Mouse (Mus musculus) stomach, embryonic 16.5 days (tissue): ENCODE measurements at regions not wholly inside any gene's neighbourhood (a gene's known extent, or its start where the extent isn't known, plus 50 kb on each side); places are given as distances from the start of the nearest gene placed in this dataset.

Source experiments
- ATAC-seq: fragments of 200-750 bp; cut with Nextera tagmentation; 2 replicates; pipeline ENCODE4 v1.8.0; 2017; ENCODE audit warnings: moderate number of reproducible peaks, moderate TSS enrichment; ENCODE audit not compliant: insufficient read depth, low FRiP score
- H3K27ac ChIP-seq: fragments of 300-500 bp; sonication (generic); 2 replicates; pipeline ENCODE4 v1.5.1; 2014; ENCODE audit warnings: low read length
- H3K27me3 ChIP-seq: fragments of 300-500 bp; sonication (generic); 2 replicates; pipeline ENCODE4 v1.6.1; 2014; ENCODE audit warnings: low read length, control low read depth, mixed read lengths; ENCODE audit not compliant: control insufficient read depth, insufficient read depth
- H3K36me3 ChIP-seq: fragments of 300-500 bp; sonication (generic); 2 replicates; pipeline ENCODE4 v1.6.1; 2014; ENCODE audit warnings: low read length; ENCODE audit not compliant: control insufficient read depth, insufficient read depth
- H3K4me1 ChIP-seq: fragments of 300-500 bp; sonication (generic); 2 replicates; pipeline ENCODE4 v1.6.1; 2014; ENCODE audit warnings: low read length, control low read depth, mixed read lengths; ENCODE audit not compliant: control insufficient read depth, insufficient read depth
- H3K4me2 ChIP-seq: fragments of 300-500 bp; sonication (generic); 2 replicates; pipeline ENCODE4 v1.6.1; 2014; ENCODE audit warnings: low read depth, low read length, mixed read lengths
- H3K4me3 ChIP-seq: fragments of 300-500 bp; sonication (generic); replicated peaks from 2 replicates; pipeline ENCODE4 v1.5.1; 2014; ENCODE audit warnings: mild to moderate bottlenecking, low read length
- H3K9ac ChIP-seq: fragments of 300-500 bp; sonication (generic); 2 replicates; pipeline ENCODE4 v1.6.1; 2014; ENCODE audit warnings: low read length
- H3K9me3 ChIP-seq: fragments of 300-500 bp; sonication (generic); replicated peaks from 2 replicates; pipeline ENCODE4 v1.6.1; 2016; ENCODE audit warnings: low read length, control low read depth; ENCODE audit not compliant: control insufficient read depth
- WGBS: fragments of 180-500 bp; shearing (Covaris S2); extraction: QIAGEN DNeasy Blood & Tissue Kit; methylation state at CpG from one replicate; pipeline ENCODE4 v1.1.7; 2014; 5-methylcytosine and 5-hydroxymethylcytosine counted together

GRCm38 (mm10) chr2:93096078-93096729, 50.2 kb upstream of the Prdm11 start:
- 76% methylated on average over 6 of the region's 6 CpGs for WGBS
- no peaks in the 10 kb centered on the region for H3K9me3 ChIP-seq
- no peaks in the 10 kb centered on the region for H3K27me3 ChIP-seq
- no peak overlapping the region for H3K4me2 ChIP-seq
- ATAC-seq, result no peak
- no peak overlapping the region for H3K9ac ChIP-seq
- no peaks in the 10 kb centered on the region for H3K4me1 ChIP-seq
- no peak overlapping the region for H3K4me3 ChIP-seq
- no peaks in the 10 kb centered on the region for H3K36me3 ChIP-seq
- no peak overlapping the region for H3K27ac ChIP-seq
